Mouse (Mus musculus) frontal cortex, postnatal 36 days (tissue): ENCODE results near the gene Grn.

Experiments used
- DNase-seq, 2 experiments: peaks; one replicate each; pipeline ENCODE4 v3.0.0; 2022; ENCODE audit warnings: low spot score in 2 of 2

Grn gene

GRCm38 (mm10) chr11:102443740-102444139 lies 13.6 kb downstream of the Grn start:
- DNase-seq, result no peak

GRCm38 (mm10) chr11:102444321-102444720 lies 14.2 kb downstream of the Grn start:
- DNase-seq, result no peak

- DNase-seq, result no peak
These were observed 14.7 kb downstream of the Grn start for GRCm38 (mm10) chr11:102444781-102445180.

GRCm38 (mm10) chr11:102445264-102445890 lies 15.3 kb downstream of the Grn start:
- DNase-seq, result peak; percentile 45 to 57

- DNase-seq, result no peak
These were observed 15.8 kb downstream of the Grn start for GRCm38 (mm10) chr11:102445891-102446361.

- peak in 1 of 2 experiments; percentile 39 for DNase-seq
These were observed 16.7 kb downstream of the Grn start for GRCm38 (mm10) chr11:102446581-102447461.

- peak; percentile 77 to 84 for DNase-seq
These were observed 17.4 kb downstream of the Grn start, which contains the start of gene Fam171a2 for GRCm38 (mm10) chr11:102447497-102447896. TSS of gene Fam171a2 (minus strand) at chr11:102447682.

- peak; percentile 51 to 65 for DNase-seq
These were observed 18.2 kb downstream of the Grn start for GRCm38 (mm10) chr11:102448327-102448726.

- DNase-seq, result peak in 1 of 2 experiments; percentile 54
These were observed 19.2 kb downstream of the Grn start for GRCm38 (mm10) chr11:102449043-102450008.

- DNase-seq, result no peak
These were observed 23.0 kb downstream of the Grn start for GRCm38 (mm10) chr11:102453131-102453530.

- peak; percentile 38 to 46 for DNase-seq
These were observed 25.8 kb downstream of the Grn start for GRCm38 (mm10) chr11:102455740-102456396.

- DNase-seq, result no peak
These were observed 30.4 kb downstream of the Grn start for GRCm38 (mm10) chr11:102460541-102460940.

- no peak for DNase-seq
These were observed 31.6 kb downstream of the Grn start for GRCm38 (mm10) chr11:102461764-102462163.

GRCm38 (mm10) chr11:102464901-102465300 lies 34.8 kb downstream of the Grn start:
- no peak for DNase-seq

- peak; percentile 68 to 69 for DNase-seq
These were observed 35.8 kb downstream of the Grn start for GRCm38 (mm10) chr11:102465713-102466436.

- DNase-seq, result peak; percentile 92 to 95
These were observed 37.0 kb downstream of the Grn start for GRCm38 (mm10) chr11:102467041-102467631.

- DNase-seq, result no peak
These were observed 39.7 kb downstream of the Grn start, which contains the start of gene Itga2b for GRCm38 (mm10) chr11:102469648-102470357. TSS of gene Itga2b (minus strand) at chr11:102470122.

- DNase-seq, result no peak
These were observed 44.9 kb downstream of the Grn start for GRCm38 (mm10) chr11:102475027-102475426.

- no peak for DNase-seq
These were observed 48.6 kb downstream of the Grn start for GRCm38 (mm10) chr11:102478671-102479070.
